Mouse (Mus musculus) heart, postnatal 0 days (tissue): ENCODE measurements at regions not wholly inside any gene's neighbourhood (a gene's known extent, or its start where the extent isn't known, plus 50 kb on each side); places are given as distances from the start of the nearest gene placed in this dataset.

Source experiments
- CTCF ChIP-seq: IDR thresholded peaks from 2 replicates; pipeline ENCODE4 v1.5.1; 2016; ENCODE audit warnings: antibody characterized with exemption, control low read depth, low read depth
- EP300 ChIP-seq: IDR thresholded peaks from 2 replicates; pipeline ENCODE4 v1.6.1; 2016; ENCODE audit warnings: antibody characterized with exemption, low read depth

GRCm38 (mm10) chr1:136739486-136739885 lies 114.8 kb downstream of the Zfp281 start:
- TF ChIP-seq CTCF: peak; percentile 48
- no peak for TF ChIP-seq EP300
